Mouse (Mus musculus): Measurements from ENCODE around the gene Lrrc8d. TPM values are rescaled to one million over a fixed set of nuclear protein-coding genes. Genes with fewer than 3 reads are reported as not detected.

The Lrrc8d gene
- total and polyA plus RNA-seq, 3 experiments, result 11.4 to 258 (median 21.9) TPM

DNA sequence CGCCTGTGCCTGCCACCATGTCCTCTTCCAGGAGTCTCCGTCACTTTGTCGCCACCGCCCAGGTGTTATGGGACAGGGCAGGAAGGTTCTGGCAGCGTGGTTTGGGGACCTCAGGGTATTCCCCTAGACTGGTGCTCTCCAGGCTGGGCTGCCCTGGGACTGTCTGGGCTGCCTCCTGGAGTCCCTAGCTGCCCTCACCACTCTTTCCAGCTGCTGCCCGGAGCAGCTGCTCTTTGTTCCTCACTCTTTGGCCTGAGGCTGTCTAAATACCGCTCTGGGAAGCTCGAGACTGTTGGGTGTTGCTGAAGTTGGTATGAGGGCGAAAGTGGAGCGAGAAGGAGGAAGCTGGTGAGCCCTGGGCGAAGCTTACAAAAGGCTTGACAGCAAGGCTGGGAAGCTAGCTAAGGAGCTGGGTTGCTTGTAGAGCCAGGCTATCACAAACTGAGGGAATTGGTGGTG is 32.7 kb downstream of the Lrrc8d start:
- H3K36me3 ChIP-seq (ENCODE audit: control insufficient read depth in 1 of 2, insufficient read depth in 2 of 2, low read length in 2 of 2), result peaks cover 0 to 43% of the 10 kb centered on the region in 2 experiments; a peak in 2 of 4 replicates
- peak; percentile 79 for DNase-seq (ENCODE audit: low read depth, low spot score)
- no peaks in the 10 kb centered on the region for H3K27me3 ChIP-seq (ENCODE audit: control insufficient read depth in 1 of 2, insufficient read depth in 2 of 2, low read length in 2 of 2)
- TF ChIP-seq EP300 (IDR thresholded peaks at IDR 0.05; ENCODE audit: low read depth in 1 of 2, low read length in 2 of 2), result no peak
- TF ChIP-seq TBP (IDR thresholded peaks at IDR 0.05; ENCODE audit: low read depth, low read length), result peak; percentile 61
- peak; percentile 12; the same call in 1 of the 2 replicates for TF ChIP-seq SIN3A (IDR thresholded peaks at IDR 0.05; ENCODE audit: low read length)
- H3K4me1 ChIP-seq (ENCODE audit: control insufficient read depth in 1 of 2, insufficient read depth in 2 of 2, low read length in 2 of 2), result peaks cover 20 to 37% of the 10 kb centered on the region in 2 experiments
- H3K27ac ChIP-seq (ENCODE audit: control insufficient read depth, low read depth, low read length), result peak overlapping the region; percentile 79
- no peaks in the 10 kb centered on the region for H3K9me3 ChIP-seq (replicated peaks; ENCODE audit: insufficient read depth, low read length)
- peak overlapping the region; percentile 86 for H3K9ac ChIP-seq (ENCODE audit: control insufficient read depth, low read depth, low read length, poor library complexity, severe bottlenecking)
- H3K4me3 ChIP-seq (ENCODE audit: control insufficient read depth in 1 of 2, insufficient read depth in 1 of 2, low read depth in 2 of 2, low read length in 2 of 2), result peak overlapping the region; percentile 69 to 70
- peaks cover 49% of the 10 kb centered on the region for H3K79me2 ChIP-seq (ENCODE audit: control insufficient read depth, insufficient read depth, low read length, poor library complexity)

DNA sequence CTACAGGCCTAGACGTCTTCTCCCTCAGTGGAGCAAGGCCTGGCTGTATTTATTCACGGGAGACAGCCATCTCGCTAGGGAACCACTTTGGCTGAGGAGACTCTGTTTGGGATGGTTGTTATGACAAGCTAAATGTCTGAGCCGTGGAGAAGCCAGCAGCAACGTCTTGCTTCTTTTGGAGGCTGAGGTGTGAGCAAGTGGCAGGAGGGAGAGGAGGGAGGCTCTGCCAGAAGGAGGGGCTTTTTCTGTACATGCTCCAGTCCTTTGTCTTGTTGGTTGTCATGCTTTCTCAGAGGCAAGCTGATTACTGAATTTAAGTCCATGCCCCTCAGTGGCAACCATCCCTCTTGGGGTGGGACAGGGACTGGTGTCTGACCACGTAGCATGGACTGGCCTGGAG is 33.5 kb downstream of the Lrrc8d start:
- Histone ChIP-seq H3K79me2 (ENCODE audit: control insufficient read depth, insufficient read depth, low read length, poor library complexity) (peaks cover 51% of the 10 kb centered on the region), H3K9ac (ENCODE audit: control insufficient read depth, low read depth, low read length, poor library complexity, severe bottlenecking) (peak overlapping the region; percentile 86), H3K36me3 (ENCODE audit: control insufficient read depth in 1 of 2, insufficient read depth in 2 of 2, low read length in 2 of 2) (peaks cover 0 to 48% of the 10 kb centered on the region in 2 experiments; a peak in 2 of 4 replicates), H3K27me3 (ENCODE audit: control insufficient read depth in 1 of 2, insufficient read depth in 2 of 2, low read length in 2 of 2) (no peaks in the 10 kb centered on the region), H3K4me3 (ENCODE audit: control insufficient read depth in 1 of 2, insufficient read depth in 1 of 2, low read depth in 2 of 2, low read length in 2 of 2) (peak overlapping the region; percentile 69 to 70), H3K4me1 (ENCODE audit: control insufficient read depth in 1 of 2, insufficient read depth in 2 of 2, low read length in 2 of 2) (peaks cover 21 to 39% of the 10 kb centered on the region in 2 experiments), H3K9me3 (replicated peaks; ENCODE audit: insufficient read depth, low read length) (no peaks in the 10 kb centered on the region), H3K27ac (ENCODE audit: control insufficient read depth, low read depth, low read length) (no peak overlapping the region)
- DNase-seq (ENCODE audit: low read depth, low spot score), result peak; percentile 41
- no peak for TF ChIP-seq MAX (IDR thresholded peaks at IDR 0.05; ENCODE audit: low read length)
- TF ChIP-seq CHD1 (IDR thresholded peaks at IDR 0.05; ENCODE audit: low read depth, low read length), result no peak; the same call in 1 of the 2 replicates
- TF ChIP-seq MYB (IDR thresholded peaks at IDR 0.05; ENCODE audit: low read depth, low read length), result no peak
- TF ChIP-seq MXI1 (IDR thresholded peaks at IDR 0.05; ENCODE audit: low read depth, low read length), result no peak
- TF ChIP-seq KAT2A (conservative IDR thresholded peaks at IDR 0.05; ENCODE audit: low read depth, low read length), result no peak
- TF ChIP-seq ELF1 (IDR thresholded peaks at IDR 0.05; ENCODE audit: low read depth, low read length), result no peak
- TF ChIP-seq JUND (IDR thresholded peaks at IDR 0.05; ENCODE audit: low read depth, low read length), result no peak
- no peak for TF ChIP-seq MEF2A (IDR thresholded peaks at IDR 0.05; ENCODE audit: extremely low read depth, insufficient replicate concordance, low read depth, low read length, poor library complexity, severe bottlenecking)
- no peak for TF ChIP-seq RAD21 (IDR thresholded peaks at IDR 0.05; ENCODE audit: low read depth, low read length)
- no peak; the same call in 1 of the 2 replicates for TF ChIP-seq SIN3A (IDR thresholded peaks at IDR 0.05; ENCODE audit: low read length)
- no peak for TF ChIP-seq USF2 (IDR thresholded peaks at IDR 0.05; ENCODE audit: borderline replicate concordance in 1 of 2, insufficient read depth in 1 of 2, low read depth in 1 of 2, low read length in 2 of 2)
- TF ChIP-seq ETS1 (IDR thresholded peaks at IDR 0.05; ENCODE audit: low read depth, low read length), result no peak
- no peak for TF ChIP-seq TCF12 (IDR thresholded peaks at IDR 0.05; ENCODE audit: low read depth, low read length)
- TF ChIP-seq POLR2AphosphoS2 (IDR thresholded peaks at IDR 0.05; ENCODE audit: low read length), result no peak
- no peak for TF ChIP-seq E2F4 (IDR thresholded peaks at IDR 0.05; ENCODE audit: borderline replicate concordance, low read depth, low read length)
- no peak for TF ChIP-seq RCOR1 (IDR thresholded peaks at IDR 0.05; ENCODE audit: low read depth, low read length)
- TF ChIP-seq ZC3H11A (IDR thresholded peaks at IDR 0.05; ENCODE audit: low read depth, low read length), result no peak
- TF ChIP-seq TBP (IDR thresholded peaks at IDR 0.05; ENCODE audit: low read depth, low read length), result no peak
- TF ChIP-seq SMC3 (IDR thresholded peaks at IDR 0.05; ENCODE audit: low read depth, low read length), result no peak
- TF ChIP-seq ZNF384 (IDR thresholded peaks at IDR 0.05; ENCODE audit: low read depth, low read length), result no peak

All from MEL (cell line).